Mouse (Mus musculus) fat pad, adult 2 months (tissue): Measurements from ENCODE around the gene Btnl1.

ENCODE experiments used
- DNase-seq: peaks from one replicate; pipeline ENCODE4 v3.0.0-alpha.2; 2011; ENCODE audit warnings: low read depth, low spot score; ENCODE audit errors: extremely low read depth

Gene Btnl1

DNA sequence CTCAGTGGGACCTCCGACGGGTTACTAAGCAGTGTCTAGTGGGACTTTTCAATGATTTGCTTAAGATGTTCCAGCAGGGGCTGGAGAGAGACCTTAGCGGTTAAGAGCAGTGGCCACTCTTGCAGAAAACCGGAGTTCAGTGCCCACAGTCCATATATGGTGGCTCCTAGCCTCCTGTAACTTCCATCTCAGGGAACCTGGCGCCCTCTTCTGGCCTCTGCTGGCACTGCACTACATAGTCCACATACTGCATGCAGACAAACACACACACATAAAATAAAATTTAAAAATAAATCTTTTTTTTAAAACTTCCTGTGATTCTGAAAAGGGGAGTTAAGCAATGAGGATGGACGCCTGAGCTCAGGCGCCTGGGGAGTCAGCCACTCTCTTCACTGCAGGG lies 6.3 kb downstream of the Btnl1 start:
- DNase-seq = no peak

DNA sequence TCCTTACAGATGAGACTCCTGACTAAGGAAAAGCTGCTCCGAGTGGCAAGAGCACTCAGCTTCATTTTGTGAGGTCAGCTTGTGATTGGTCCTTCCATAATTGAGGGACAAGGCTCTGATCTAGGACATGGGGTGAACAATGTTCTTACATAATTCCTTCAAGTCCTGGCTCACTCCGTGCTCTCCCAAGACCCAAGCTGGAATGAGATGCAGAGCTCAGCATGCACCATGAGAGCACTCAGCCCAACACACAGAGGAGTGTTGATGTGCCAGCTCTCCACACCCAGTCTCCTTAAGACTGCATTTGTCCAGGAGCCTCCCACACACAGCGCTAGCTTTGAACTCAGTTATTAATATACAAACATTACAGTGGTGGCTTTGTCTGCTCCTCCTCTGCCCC lies 7.8 kb downstream of the Btnl1 start:
- DNase-seq = no peak

DNA sequence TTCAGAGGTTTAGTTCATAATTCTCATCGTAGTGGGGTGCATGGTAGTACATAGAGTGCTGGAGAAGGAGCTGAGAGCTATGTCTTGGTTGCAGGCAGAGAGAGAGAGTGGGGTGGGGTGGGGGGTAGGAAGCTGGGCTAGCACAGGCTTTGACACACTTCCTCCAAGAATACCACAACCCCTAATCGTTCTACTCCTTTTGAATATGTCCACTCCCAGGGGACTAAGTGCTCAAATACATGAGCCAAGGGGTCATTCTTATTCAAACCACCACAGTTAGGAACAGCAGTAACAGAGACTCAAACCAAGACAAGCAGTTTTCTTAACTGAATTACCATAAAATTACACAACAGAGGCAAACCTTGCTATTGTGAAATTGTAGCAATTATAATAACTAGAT lies 9.7 kb downstream of the Btnl1 start:
- no peak for DNase-seq

DNA sequence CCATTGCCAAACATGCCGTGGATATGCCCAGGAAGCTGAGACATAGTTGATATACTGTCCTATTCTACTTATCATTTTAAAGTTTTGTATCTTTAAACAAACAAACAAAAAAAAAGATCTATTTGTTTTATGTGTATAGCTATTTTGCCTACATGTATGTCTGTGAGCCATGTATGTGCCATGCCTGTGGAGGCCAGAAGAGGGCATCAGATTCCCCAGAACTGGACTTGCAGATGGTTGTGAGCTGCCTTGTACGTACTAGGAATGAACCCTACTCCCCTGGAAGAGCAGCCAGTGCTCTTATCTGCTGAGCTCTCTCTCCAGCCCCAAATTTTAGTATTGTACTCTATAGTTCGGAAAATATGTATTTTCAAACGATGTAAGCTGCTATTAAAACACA lies 11.6 kb downstream of the Btnl1 start:
- DNase-seq = no peak

DNA sequence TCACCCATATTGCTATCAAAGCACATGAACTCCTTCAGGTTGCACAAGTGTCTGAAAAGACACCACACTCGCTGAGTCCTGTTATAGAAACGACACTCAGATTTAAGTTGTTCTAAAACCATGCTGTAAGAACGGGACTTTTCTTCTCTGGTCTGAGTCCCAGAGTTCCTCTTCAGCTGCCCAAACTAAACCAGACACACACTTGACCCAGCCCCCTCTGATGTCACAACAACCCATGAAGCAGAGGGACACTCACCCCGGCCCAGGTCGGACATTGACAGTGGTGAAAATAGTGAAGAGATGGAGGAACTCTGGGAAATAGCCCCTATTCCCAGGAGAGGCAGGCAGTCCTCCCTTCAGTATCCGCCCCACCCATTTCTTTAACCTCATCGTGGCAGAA lies 14.6 kb downstream of the Btnl1 start:
- no peak for DNase-seq

DNA sequence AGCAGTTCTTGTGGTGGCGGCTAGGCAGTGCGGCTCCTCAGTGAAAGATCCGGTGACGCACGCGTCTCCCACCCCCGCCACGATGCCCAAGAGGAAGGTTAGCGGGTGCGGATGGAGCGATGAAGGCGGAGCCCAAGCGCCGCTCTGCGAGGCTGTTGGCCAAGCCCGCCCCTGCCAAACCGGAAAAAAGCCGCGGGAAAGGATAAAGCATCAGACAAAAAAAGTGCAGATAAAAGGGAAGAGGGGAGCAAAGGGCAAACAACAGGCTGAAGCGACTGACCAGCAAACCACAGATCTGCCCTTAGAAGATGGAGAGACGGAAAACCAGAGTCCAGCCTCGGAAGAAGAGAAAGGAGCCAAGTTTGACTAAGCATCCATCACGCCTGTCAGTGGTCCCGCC lies 15.4 kb downstream of the Btnl1 start:
- no peak for DNase-seq

DNA sequence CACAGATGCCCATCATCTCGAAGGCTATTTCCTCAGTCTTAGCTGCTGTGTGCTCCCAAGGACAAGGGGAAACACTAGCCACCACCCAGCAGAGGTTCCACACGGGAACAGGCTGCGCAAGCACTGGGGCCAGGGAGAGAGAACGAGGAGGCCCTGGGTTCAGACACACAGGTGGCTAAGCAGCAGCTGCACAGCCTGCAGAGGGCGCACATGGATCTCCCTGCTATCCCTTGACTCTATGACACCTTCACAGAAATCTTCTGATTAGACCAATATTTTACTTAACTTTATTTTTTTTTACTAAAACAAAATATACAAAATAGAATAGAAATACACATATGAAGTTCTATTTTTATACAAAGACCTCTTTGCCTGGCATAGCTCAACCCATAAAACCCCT lies 20.4 kb downstream of the Btnl1 start:
- no peak for DNase-seq

DNA sequence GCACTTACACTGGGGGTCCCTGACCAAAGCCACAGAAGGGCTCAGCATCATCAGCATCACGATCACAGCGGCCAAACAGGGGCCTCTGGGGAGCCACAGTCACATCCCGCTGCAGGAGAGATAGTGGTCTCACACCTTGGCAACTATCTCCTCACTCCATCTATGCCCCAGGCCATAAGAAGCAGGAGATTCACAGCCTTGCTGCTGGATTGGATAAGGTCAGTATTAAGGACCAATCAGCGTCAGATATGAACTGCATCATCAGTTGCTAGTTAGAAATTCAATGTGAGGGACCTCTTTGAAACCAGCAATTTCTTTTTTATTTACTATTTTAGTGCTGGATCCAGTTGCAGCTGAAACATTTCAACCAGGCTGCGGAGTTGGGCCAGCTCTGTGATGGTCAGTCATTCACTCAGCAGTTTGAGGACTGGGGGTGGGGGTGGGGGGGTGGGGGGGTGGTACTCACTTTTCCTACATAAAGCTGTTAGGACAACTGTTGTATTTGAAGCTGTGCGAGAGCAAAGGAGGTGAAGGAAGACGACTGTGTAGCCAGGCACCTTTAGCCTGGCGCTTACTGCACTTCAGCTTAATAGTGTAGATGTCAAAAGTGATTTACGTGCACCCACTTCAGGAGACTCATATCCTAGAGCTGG lies 21.3 kb downstream of the Btnl1 start:
- DNase-seq = no peak

DNA sequence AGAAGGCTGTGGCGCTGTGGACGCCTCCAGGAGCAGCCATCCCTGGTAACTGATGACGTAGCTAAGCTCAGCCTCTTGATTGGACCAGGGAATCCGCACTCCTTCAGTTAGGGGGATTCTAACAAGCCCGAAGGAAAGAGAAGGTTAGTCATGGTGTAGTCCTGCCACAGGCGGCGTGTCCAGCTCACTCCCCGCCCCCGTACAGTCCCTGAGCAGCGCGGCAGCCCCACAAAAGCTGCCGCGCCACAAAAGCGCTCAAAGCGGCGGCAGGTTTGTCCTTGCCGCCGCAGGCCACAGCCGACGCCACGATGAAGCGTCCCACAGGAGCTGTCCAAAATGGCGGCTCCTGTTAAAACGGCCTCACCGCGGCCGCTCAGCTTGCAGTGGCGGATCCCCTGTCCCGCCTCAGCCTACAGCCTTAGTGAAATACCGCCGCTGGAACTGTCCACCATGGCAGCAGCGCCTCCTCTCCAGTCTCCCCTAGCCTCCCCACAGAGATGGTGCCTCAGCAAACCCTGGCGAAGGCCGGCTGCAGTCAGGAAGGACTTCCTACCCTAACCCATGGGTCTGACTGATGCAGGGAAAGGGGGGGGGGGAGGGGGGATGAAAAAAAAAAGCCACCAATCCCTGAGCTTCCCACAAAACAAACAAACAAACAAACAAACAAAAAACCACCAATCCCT lies 21.9 kb downstream of the Btnl1 start, which contains the start of gene BC051142:
TSS of gene BC051142 (plus strand) at position 110 of the 683 bp plus-strand sequence.
- DNase-seq = no peak

DNA sequence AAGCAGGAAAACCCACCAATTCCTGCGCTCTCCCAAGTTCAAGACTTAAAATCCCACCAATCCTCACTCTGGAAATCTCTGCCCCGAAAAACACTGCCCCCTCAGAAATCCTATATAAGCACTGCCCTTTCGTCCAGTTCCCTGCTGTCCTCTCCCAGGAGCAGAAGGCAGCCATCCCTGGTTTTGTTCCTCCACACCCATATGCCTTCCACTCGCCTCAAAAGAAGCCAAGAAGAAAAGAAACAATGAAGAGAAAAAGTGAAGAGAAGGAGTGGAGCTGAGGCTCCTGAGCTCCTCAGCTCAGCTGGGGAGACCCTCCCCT lies 22.4 kb downstream of the Btnl1 start:
- no peak for DNase-seq

DNA sequence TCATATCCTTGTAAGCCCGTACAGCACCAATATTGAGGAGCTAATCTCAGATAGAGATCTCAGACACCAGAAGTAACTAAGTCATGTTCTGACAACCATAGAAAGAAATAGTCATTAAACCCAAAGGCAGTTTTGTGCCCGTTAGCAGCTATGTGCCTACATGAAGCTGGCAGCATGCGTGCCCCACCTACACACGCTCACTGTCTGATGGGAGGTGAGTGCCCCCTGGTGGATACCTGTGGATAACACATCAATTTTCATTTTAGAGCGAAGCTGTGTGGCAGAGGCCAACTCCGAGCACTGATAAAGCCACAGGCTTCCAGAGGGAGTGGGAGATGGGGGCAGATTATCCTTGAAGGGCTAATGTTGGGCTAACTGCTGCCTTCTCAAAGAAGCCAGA lies 34.2 kb downstream of the Btnl1 start:
- DNase-seq = no peak

DNA sequence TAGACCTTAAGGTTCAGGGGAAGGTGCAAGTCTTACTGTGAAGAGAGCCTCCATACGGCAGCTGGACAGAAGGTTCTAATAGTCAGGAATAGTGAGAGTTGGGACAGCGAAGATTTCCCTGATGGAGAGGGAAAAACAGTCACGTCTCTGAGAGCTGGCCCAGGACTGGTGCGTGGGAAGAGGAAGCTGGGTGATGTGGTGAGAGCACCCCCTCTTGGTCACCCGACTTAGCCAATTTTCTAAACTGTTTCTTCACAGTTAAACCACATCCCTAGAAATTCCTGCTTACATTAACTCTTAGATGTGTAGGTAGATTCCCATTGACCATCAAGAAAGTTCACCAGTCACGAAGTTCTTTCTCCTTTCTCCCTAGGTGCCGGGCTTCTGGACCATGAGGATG lies 43.1 kb downstream of the Btnl1 start:
- DNase-seq = no peak

DNA sequence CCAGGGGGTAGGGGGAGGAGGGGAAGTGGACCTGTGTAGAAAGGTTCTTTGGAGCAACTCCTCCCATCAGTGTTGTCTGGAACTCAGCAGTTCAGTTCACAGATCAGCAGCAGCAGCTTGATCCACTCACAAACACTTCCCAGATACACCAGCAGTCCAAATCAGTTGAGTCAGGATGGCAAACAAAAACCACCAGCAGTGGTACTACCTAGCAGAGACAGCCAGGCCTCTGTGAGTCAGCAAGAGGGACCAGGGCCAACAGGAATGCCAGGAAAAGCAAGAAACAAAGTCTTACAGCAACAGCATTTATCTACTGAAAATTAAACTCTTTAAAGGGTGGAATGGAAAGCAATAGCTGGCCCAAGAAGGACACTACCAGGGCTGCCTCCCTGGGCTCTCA lies 50.7 kb downstream of the Btnl1 start:
- DNase-seq = no peak
